Mouse (Mus musculus) hindbrain, embryonic 15.5 days (tissue): ENCODE measurements around the gene Slc34a1. TPM values are rescaled to one million over a fixed set of nuclear protein-coding genes. Genes with fewer than 3 reads are reported as not detected.

ENCODE experiments used
- ATAC-seq: fragments of 200-750 bp; cut with Nextera tagmentation; 2 replicates; pipeline ENCODE4 v1.8.0; 2017; ENCODE audit warnings: low read depth, moderate number of reproducible peaks, moderate TSS enrichment; ENCODE audit not compliant: low FRiP score
- H3K27ac ChIP-seq: fragments of 300-500 bp; sonication (generic); replicated peaks from 2 replicates; pipeline ENCODE4 v1.5.1; 2015; ENCODE audit warnings: mild to moderate bottlenecking, inconsistent platforms
- H3K27me3 ChIP-seq: fragments of 300-500 bp; sonication (generic); 2 replicates; pipeline ENCODE4 v1.6.1; 2015; ENCODE audit warnings: control low read depth, inconsistent platforms
- H3K36me3 ChIP-seq: fragments of 300-500 bp; sonication (generic); 2 replicates; pipeline ENCODE4 v1.6.1; 2015; ENCODE audit warnings: control low read depth, inconsistent platforms
- H3K4me1 ChIP-seq: fragments of 300-500 bp; sonication (generic); replicated peaks from 2 replicates; pipeline ENCODE4 v1.6.1; 2015; ENCODE audit warnings: control low read depth, inconsistent platforms
- H3K4me2 ChIP-seq: fragments of 300-500 bp; sonication (generic); 2 replicates; pipeline ENCODE4 v1.6.1; 2015; ENCODE audit warnings: moderate library complexity, mild to moderate bottlenecking, inconsistent platforms
- H3K4me3 ChIP-seq: fragments of 300-500 bp; sonication (generic); 2 replicates; pipeline ENCODE4 v1.5.1; 2015; ENCODE audit warnings: mild to moderate bottlenecking, inconsistent platforms
- H3K9ac ChIP-seq: fragments of 300-500 bp; sonication (generic); 2 replicates; pipeline ENCODE4 v1.6.1; 2015; ENCODE audit warnings: inconsistent platforms
- H3K9me3 ChIP-seq: fragments of 300-500 bp; sonication (generic); 2 replicates; pipeline ENCODE4 v1.6.1; 2016; ENCODE audit warnings: control low read depth, inconsistent platforms
- WGBS: fragments of 180-500 bp; shearing (Covaris S2); methylation state at CpG from one replicate; pipeline ENCODE4 v1.1.7; 2015; 5-methylcytosine and 5-hydroxymethylcytosine counted together
- polyA plus RNA-seq: library from polyadenylated mRNA; unstranded; fragments of >200 nt; fragmentation: Nextera tagmentation; extraction: Ambion mirVana; gene quantifications from 2 replicates; pipeline ENCODE4 v1.2.1, GENCODE M21; 2015

The Slc34a1 gene
- 0.04 and 0.17 TPM in 2 replicates for polyA plus RNA-seq

- 94% methylated on average over 1 of the region's 1 CpGs for WGBS
- Histone ChIP-seq H3K4me1 (no peaks in the 10 kb centered on the region), H3K9ac (no peak within 1 kb of the TSS), H3K36me3 (no peaks in the 10 kb centered on the region), H3K4me2 (no peak within 1 kb of the TSS), H3K27ac (no peak within 1 kb of the TSS), H3K4me3 (no peak within 1 kb of the TSS), H3K9me3 (no peaks in the 10 kb centered on the region), H3K27me3 (no peaks in the 10 kb centered on the region)
- no peak for ATAC-seq
Observed at GRCm38 (mm10) chr13:55398088-55398487, at the start of gene Slc34a1. Gene Slc34a1, plus strand, starts transcription at chr13:55398187.

GRCm38 (mm10) chr13:55361145-55361544, 36.8 kb upstream of the Slc34a1 start:
- no peak for ATAC-seq
- Histone ChIP-seq H3K4me1 (peaks cover 29% of the 10 kb centered on the region), H3K27ac (no peak overlapping the region), H3K4me2 (peak overlapping the region; percentile 90), H3K27me3 (0 out of 2 replicates have a peak, but pooled peaks cover 2% of the 10 kb centered on the region), H3K36me3 (peaks cover 12% of the 10 kb centered on the region), H3K9me3 (no peaks in the 10 kb centered on the region), H3K9ac (peak overlapping the region; percentile 88), H3K4me3 (peak overlapping the region; percentile 67)

- H3K27me3 ChIP-seq, result 0 out of 2 replicates have a peak, but pooled peaks cover 2% of the 10 kb centered on the region
- H3K4me2 ChIP-seq, result peak overlapping the region; percentile 90
- peak; percentile 45; the same call in 1 of the 2 replicates for ATAC-seq
- H3K4me1 ChIP-seq, result peaks cover 29% of the 10 kb centered on the region
- peak overlapping the region; percentile 67 for H3K4me3 ChIP-seq
- H3K36me3 ChIP-seq, result peaks cover 11% of the 10 kb centered on the region; the same call in 1 of the 2 replicates
- H3K9me3 ChIP-seq, result no peaks in the 10 kb centered on the region
- 1% methylated on average over 32 of the region's 32 CpGs for WGBS
- peak overlapping the region; percentile 88 for H3K27ac ChIP-seq
- peak overlapping the region; percentile 88 for H3K9ac ChIP-seq
Observed at GRCm38 (mm10) chr13:55361974-55362452, 36.0 kb upstream of the Slc34a1 start.

- H3K4me3 ChIP-seq, result peak within 1 kb of the TSS; percentile 67
- H3K27ac ChIP-seq, result peak within 1 kb of the TSS; percentile 88
- no peaks in the 10 kb centered on the region for H3K9me3 ChIP-seq
- H3K27me3 ChIP-seq, result 0 out of 2 replicates have a peak, but pooled peaks cover 2% of the 10 kb centered on the region
- H3K4me2 ChIP-seq, result peak within 1 kb of the TSS; percentile 90
- H3K4me1 ChIP-seq, result peaks cover 29% of the 10 kb centered on the region
- WGBS, result 0% methylated on average over 35 of the region's 35 CpGs
- peak; percentile 99 for ATAC-seq
- peak within 1 kb of the TSS; percentile 88 for H3K9ac ChIP-seq
- peaks cover 9% of the 10 kb centered on the region; the same call in 1 of the 2 replicates for H3K36me3 ChIP-seq
Observed at GRCm38 (mm10) chr13:55362453-55363060, 35.4 kb upstream of the Slc34a1 start, which contains the start of gene Lman2. Gene Lman2, minus strand, starts transcription at chr13:55362783.

GRCm38 (mm10) chr13:55368401-55368800, 29.6 kb upstream of the Slc34a1 start:
- Histone ChIP-seq H3K4me3 (no peak overlapping the region), H3K36me3 (no peaks in the 10 kb centered on the region), H3K9ac (no peak overlapping the region), H3K27me3 (0 out of 2 replicates have a peak, but pooled peaks cover 6% of the 10 kb centered on the region), H3K4me2 (no peak overlapping the region), H3K27ac (no peak overlapping the region), H3K9me3 (no peaks in the 10 kb centered on the region), H3K4me1 (no peaks in the 10 kb centered on the region)
- ATAC-seq, result no peak
- WGBS, result 78% methylated on average over 7 of the region's 7 CpGs

GRCm38 (mm10) chr13:55369531-55370114, 28.4 kb upstream of the Slc34a1 start, which contains the start of gene Rgs14:
Gene Rgs14, plus strand, starts transcription at chr13:55369732.
- Histone ChIP-seq H3K27me3 (0 out of 2 replicates have a peak, but pooled peaks cover 8% of the 10 kb centered on the region), H3K4me3 (no peak within 1 kb of the TSS), H3K9ac (no peak within 1 kb of the TSS), H3K27ac (no peak within 1 kb of the TSS), H3K4me1 (no peaks in the 10 kb centered on the region), H3K36me3 (no peaks in the 10 kb centered on the region), H3K4me2 (peak within 1 kb of the TSS; percentile 19; the same call in 1 of the 2 replicates), H3K9me3 (no peaks in the 10 kb centered on the region)
- WGBS, result 67% methylated on average over 13 of the region's 13 CpGs
- ATAC-seq, result 0 out of 2 replicates have a peak, but pooled peaks have one; percentile 23

- 67% methylated on average over 3 of the region's 3 CpGs for WGBS
- Histone ChIP-seq H3K4me3 (no peak overlapping the region), H3K4me2 (no peak overlapping the region), H3K27me3 (0 out of 2 replicates have a peak, but pooled peaks cover 11% of the 10 kb centered on the region), H3K9ac (no peak overlapping the region), H3K9me3 (no peaks in the 10 kb centered on the region), H3K27ac (no peak overlapping the region), H3K36me3 (no peaks in the 10 kb centered on the region), H3K4me1 (no peaks in the 10 kb centered on the region)
- ATAC-seq, result 0 out of 2 replicates have a peak, but pooled peaks have one; percentile 15
Observed at GRCm38 (mm10) chr13:55370234-55370633, 27.8 kb upstream of the Slc34a1 start.

- 69% methylated on average over 8 of the region's 8 CpGs for WGBS
- ATAC-seq, result no peak
Observed at GRCm38 (mm10) chr13:55371007-55371681, 26.8 kb upstream of the Slc34a1 start.

GRCm38 (mm10) chr13:55371740-55372139, 26.2 kb upstream of the Slc34a1 start:
- whole genome bisulfite sequencing, result 47% methylated on average over 5 of the region's 5 CpGs
- peaks cover 17% of the 10 kb centered on the region; the same call in 1 of the 2 replicates for H3K27me3 ChIP-seq
- no peaks in the 10 kb centered on the region for H3K36me3 ChIP-seq
- no peaks in the 10 kb centered on the region for H3K4me1 ChIP-seq
- H3K27ac ChIP-seq, result no peak overlapping the region
- no peaks in the 10 kb centered on the region for H3K9me3 ChIP-seq
- ATAC-seq, result no peak
- H3K4me3 ChIP-seq, result no peak overlapping the region
- H3K4me2 ChIP-seq, result no peak overlapping the region
- H3K9ac ChIP-seq, result no peak overlapping the region

More at GRCm38 (mm10) chr13:55371007-55371681, 26.8 kb upstream of the Slc34a1 start:
- Histone ChIP-seq H3K4me3 (no peak overlapping the region), H3K27ac (no peak overlapping the region), H3K27me3 (0 out of 2 replicates have a peak, but pooled peaks cover 13% of the 10 kb centered on the region), H3K9me3 (no peaks in the 10 kb centered on the region), H3K4me1 (no peaks in the 10 kb centered on the region), H3K9ac (no peak overlapping the region), H3K36me3 (no peaks in the 10 kb centered on the region), H3K4me2 (no peak overlapping the region)

- Histone ChIP-seq H3K4me2 (no peak overlapping the region), H3K4me1 (no peaks in the 10 kb centered on the region), H3K27ac (no peak overlapping the region), H3K36me3 (no peaks in the 10 kb centered on the region), H3K9me3 (no peaks in the 10 kb centered on the region), H3K27me3 (peaks cover 38% of the 10 kb centered on the region), H3K9ac (no peak overlapping the region), H3K4me3 (no peak overlapping the region)
- WGBS, result 74% methylated on average over 6 of the region's 6 CpGs
- no peak for ATAC-seq
Observed at GRCm38 (mm10) chr13:55374206-55374924, 23.6 kb upstream of the Slc34a1 start.

- Histone ChIP-seq H3K4me2 (no peak overlapping the region), H3K27ac (no peak overlapping the region), H3K4me1 (no peaks in the 10 kb centered on the region), H3K27me3 (peaks cover 47% of the 10 kb centered on the region), H3K9me3 (no peaks in the 10 kb centered on the region), H3K36me3 (no peaks in the 10 kb centered on the region), H3K9ac (no peak overlapping the region), H3K4me3 (no peak overlapping the region)
- WGBS, result 63% methylated on average over 2 of the region's 2 CpGs
- no peak for ATAC-seq
Observed at GRCm38 (mm10) chr13:55375877-55376276, 22.1 kb upstream of the Slc34a1 start.
